Mouse (Mus musculus) limb, embryonic 12.5 days (tissue): ENCODE measurements at regions not wholly inside any gene's neighbourhood (a gene's known extent, or its start where the extent isn't known, plus 50 kb on each side); places are given as distances from the start of the nearest gene placed in this dataset.

ENCODE experiments used
- ATAC-seq: fragments of 200-750 bp; cut with Nextera tagmentation; 2 replicates; pipeline ENCODE4 v1.8.0; 2017; ENCODE audit warnings: low read depth, moderate TSS enrichment; ENCODE audit not compliant: insufficient number of reproducible peaks, insufficient read depth, low FRiP score, low TSS enrichment
- H3K27ac ChIP-seq: fragments of 300-500 bp; sonication (generic); 2 replicates; pipeline ENCODE4 v1.5.1; 2016; ENCODE audit warnings: mild to moderate bottlenecking, moderate library complexity
- H3K27me3 ChIP-seq: fragments of 300-500 bp; sonication (generic); 2 replicates; pipeline ENCODE4 v1.6.1; 2016; ENCODE audit warnings: mild to moderate bottlenecking, moderate library complexity
- H3K36me3 ChIP-seq: fragments of 300-500 bp; sonication (generic); 2 replicates; pipeline ENCODE4 v1.6.1; 2016; ENCODE audit warnings: mild to moderate bottlenecking, moderate library complexity
- H3K4me1 ChIP-seq: fragments of 300-500 bp; sonication (generic); replicated peaks from 2 replicates; pipeline ENCODE4 v1.6.1; 2016
- H3K4me2 ChIP-seq: fragments of 300-500 bp; sonication (generic); 2 replicates; pipeline ENCODE4 v1.6.1; 2016; ENCODE audit warnings: mild to moderate bottlenecking, moderate library complexity
- H3K4me3 ChIP-seq: fragments of 300-500 bp; sonication (generic); replicated peaks from 2 replicates; pipeline ENCODE4 v1.5.1; 2016; ENCODE audit warnings: mild to moderate bottlenecking
- H3K9ac ChIP-seq: fragments of 300-500 bp; sonication (generic); replicated peaks from 2 replicates; pipeline ENCODE4 v1.6.1; 2016; ENCODE audit warnings: mild to moderate bottlenecking, moderate library complexity
- H3K9me3 ChIP-seq: fragments of 300-500 bp; sonication (generic); 2 replicates; pipeline ENCODE4 v1.6.1; 2016; ENCODE audit warnings: mild to moderate bottlenecking, moderate library complexity
- WGBS: fragments of 180-500 bp; shearing (Covaris S2); methylation state at CpG from one replicate; pipeline ENCODE4 v1.1.7; 2016; 5-methylcytosine and 5-hydroxymethylcytosine counted together

DNA sequence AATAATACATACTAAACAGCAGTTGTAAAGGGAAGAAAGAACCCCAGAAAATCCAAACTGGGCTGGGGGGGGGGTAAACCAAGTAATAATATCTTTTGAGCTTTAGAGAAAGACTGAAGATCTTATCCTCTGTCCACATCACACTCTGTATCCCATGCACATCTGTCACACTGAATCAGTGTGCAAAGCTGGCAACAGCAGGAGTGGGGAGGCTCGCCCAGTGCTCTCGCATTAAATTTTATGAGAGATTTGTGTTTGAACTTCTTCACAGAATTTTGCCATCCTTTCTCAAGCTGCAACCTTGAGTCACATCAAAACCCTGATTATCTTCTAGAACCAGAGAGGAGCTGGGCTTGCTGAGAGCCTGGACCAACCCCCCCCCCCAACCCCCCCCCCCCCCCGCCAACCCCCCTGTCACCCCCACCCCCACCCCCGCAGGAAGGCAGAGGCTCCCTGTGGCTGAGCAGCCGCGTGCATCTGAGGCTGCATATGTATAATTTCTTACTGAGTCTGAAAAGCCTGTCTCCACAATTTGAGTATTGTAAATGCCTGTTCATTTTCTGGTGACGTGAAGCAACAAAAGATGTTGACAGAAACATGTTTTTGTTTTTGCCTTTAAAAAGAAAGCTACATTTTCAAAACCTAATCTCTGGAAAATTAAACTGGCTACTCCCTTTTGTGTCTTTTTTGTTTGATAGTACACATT lies 59.0 kb upstream of the Kctd3 start:
- WGBS, result 36% methylated on average over 6 of the region's 7 CpGs
- no peak for ATAC-seq
- no peak overlapping the region for H3K4me3 ChIP-seq

GRCm38 (mm10) chr1:189065152-189065910 lies 57.7 kb upstream of the Kctd3 start:
- H3K27me3 ChIP-seq, result no peaks in the 10 kb centered on the region
- no peak for ATAC-seq
- no peak overlapping the region for H3K4me3 ChIP-seq
- H3K27ac ChIP-seq, result no peak overlapping the region
- H3K4me1 ChIP-seq, result peaks cover 4% of the 10 kb centered on the region; the same call in 1 of the 2 replicates
- no peaks in the 10 kb centered on the region for H3K36me3 ChIP-seq
- H3K9ac ChIP-seq, result no peak overlapping the region
- WGBS, result 82% methylated on average over 5 of the region's 5 CpGs
- no peak overlapping the region for H3K4me2 ChIP-seq
- no peaks in the 10 kb centered on the region for H3K9me3 ChIP-seq

More for the DNA sequence above, 59.0 kb upstream of the Kctd3 start:
- Histone ChIP-seq H3K27me3 (no peaks in the 10 kb centered on the region), H3K36me3 (no peaks in the 10 kb centered on the region), H3K9ac (no peak overlapping the region), H3K9me3 (no peaks in the 10 kb centered on the region), H3K27ac (no peak overlapping the region), H3K4me1 (peaks cover 4% of the 10 kb centered on the region; the same call in 1 of the 2 replicates), H3K4me2 (no peak overlapping the region)

DNA sequence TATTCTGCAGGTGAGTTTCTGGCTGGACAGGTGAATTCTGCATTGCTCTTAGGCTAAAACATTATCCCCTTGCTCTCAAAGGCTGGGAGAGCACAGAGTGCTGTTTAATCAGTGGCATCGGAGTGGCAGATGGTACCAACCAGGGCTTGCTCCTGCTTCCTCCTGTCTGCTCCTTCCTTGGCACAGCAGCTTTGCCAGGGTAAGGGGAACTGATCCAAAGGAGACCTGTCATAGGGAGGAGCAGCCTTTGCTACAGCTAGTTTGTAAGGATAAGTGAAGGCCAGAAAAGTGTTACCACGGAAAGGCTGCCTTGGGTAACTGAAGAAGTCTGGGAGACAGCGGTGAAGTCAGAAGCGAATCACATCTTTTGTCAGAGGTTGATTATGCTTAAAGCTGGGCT lies 57.0 kb upstream of the Kctd3 start:
- no peak overlapping the region for H3K4me2 ChIP-seq
- no peaks in the 10 kb centered on the region for H3K9me3 ChIP-seq
- ATAC-seq, result no peak
- H3K4me3 ChIP-seq, result no peak overlapping the region
- no peaks in the 10 kb centered on the region for H3K36me3 ChIP-seq
- no peak overlapping the region for H3K9ac ChIP-seq
- no peak overlapping the region for H3K27ac ChIP-seq
- peaks cover 4% of the 10 kb centered on the region; the same call in 1 of the 2 replicates for H3K4me1 ChIP-seq
- H3K27me3 ChIP-seq, result no peaks in the 10 kb centered on the region
- WGBS, result 95% methylated on average over 4 of the region's 4 CpGs

DNA sequence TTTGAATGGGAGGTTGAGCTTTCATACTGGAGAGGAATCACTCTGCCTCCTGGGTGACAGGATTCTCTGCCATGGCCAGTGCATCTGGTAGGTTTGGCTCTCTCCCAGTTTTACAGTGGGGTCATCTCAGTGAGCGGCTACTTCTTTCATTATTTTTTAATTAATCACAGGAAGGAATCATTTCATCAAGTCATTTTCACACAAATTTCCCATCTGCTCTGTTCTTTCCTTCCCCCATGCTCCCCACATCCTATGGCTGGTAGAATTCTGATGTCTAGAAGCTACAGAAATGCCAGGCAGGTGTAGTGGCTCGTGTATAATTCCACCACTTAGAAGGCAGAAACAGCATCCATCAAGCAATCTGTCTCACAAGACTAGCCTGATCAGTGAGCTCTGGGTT lies 56.1 kb upstream of the Kctd3 start:
- Histone ChIP-seq H3K9me3 (no peaks in the 10 kb centered on the region), H3K27ac (no peak overlapping the region), H3K4me2 (no peak overlapping the region), H3K36me3 (no peaks in the 10 kb centered on the region), H3K27me3 (no peaks in the 10 kb centered on the region), H3K9ac (no peak overlapping the region), H3K4me3 (no peak overlapping the region), H3K4me1 (peaks cover 4% of the 10 kb centered on the region; the same call in 1 of the 2 replicates)
- ATAC-seq, result no peak
- 80% methylated on average over 2 of the region's 2 CpGs for WGBS

DNA sequence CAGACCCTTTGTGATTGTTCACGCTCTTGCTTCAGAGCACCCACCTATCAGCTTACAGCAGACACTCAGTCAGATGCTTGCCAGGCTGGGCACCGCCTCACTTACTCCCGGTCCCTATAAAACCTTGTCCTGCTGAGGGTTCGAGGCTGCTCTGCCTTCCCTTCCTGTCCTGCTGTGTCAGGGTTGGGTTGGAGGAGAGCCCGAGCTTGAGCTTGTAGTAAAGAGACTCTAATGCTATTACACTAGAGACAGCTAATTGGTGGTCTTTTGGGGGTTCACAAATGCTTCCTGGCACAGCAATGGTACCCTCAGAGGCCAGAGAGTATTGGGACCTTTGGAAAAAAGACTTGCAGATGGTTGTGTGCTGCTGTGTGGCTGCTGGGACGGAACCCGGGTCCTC lies 55.6 kb upstream of the Kctd3 start:
- Histone ChIP-seq H3K9me3 (no peaks in the 10 kb centered on the region), H3K4me1 (peaks cover 4% of the 10 kb centered on the region; the same call in 1 of the 2 replicates), H3K36me3 (no peaks in the 10 kb centered on the region), H3K27ac (no peak overlapping the region), H3K4me3 (no peak overlapping the region), H3K9ac (no peak overlapping the region), H3K27me3 (no peaks in the 10 kb centered on the region), H3K4me2 (no peak overlapping the region)
- 83% methylated on average over 7 of the region's 7 CpGs for WGBS
- no peak for ATAC-seq
